Mouse (Mus musculus) erythroblast, embryonic 14.5 days (primary cell): ENCODE results near the gene Mospd3.

Source experiments
- GATA1 ChIP-seq: IDR thresholded peaks from 2 replicates; pipeline ENCODE4 v1.6.1; 2012; ENCODE audit warnings: low read length, inconsistent platforms, mixed read lengths
- TAL1 ChIP-seq: IDR thresholded peaks from 3 replicates; pipeline ENCODE4 v1.6.1; 2012; ENCODE audit warnings: low read length, inconsistent platforms, mixed read lengths

GRCm38 (mm10) chr5:137645652-137646091 lies 44.8 kb upstream of the Mospd3 start, which contains the start of gene Irs3:
- TF ChIP-seq GATA1 (no peak), TAL1 (no peak)
